In genomic region chr12:102640436-102641163, GRCm38 (mm10) we compare ENCODE assay signal across 8 mouse cellular contexts.
DNase-seq lines count a peak whose midpoint lies in the region; TF ChIP-seq lines count a peak whose summit lies in the region.
"Had no signal": no experiment of that assay in that cellular context is flagged by ENCODE, and none has a peak within 500 bp of the region (broad histone marks: within the 10 kb centered on the region; RNA-seq: fewer than 3 reads in every experiment).

No protein-coding gene starts in this region.

- H3K27ac ChIP-seq in forebrain, embryonic 10.5 days: peak overlapping the region; percentile 73
- peak overlapping the region; percentile 85 for H3K27ac ChIP-seq in olfactory bulb, adult 2 months (ENCODE audit: insufficient read depth, low read depth, low read length)
- H3K27ac ChIP-seq: embryonic facial prominence, embryonic 13.5 days had no signal

- 27% methylated on average over 9 of the region's 9 CpGs for WGBS in forebrain, embryonic 10.5 days
- WGBS in olfactory bulb, adult 2 months: 24% methylated on average over 9 of the region's 9 CpGs

- TF ChIP-seq POLR2A in olfactory bulb, adult 2 months (IDR thresholded peaks at IDR 0.05; ENCODE audit: insufficient read depth, low read depth, low read length): no peak

- H3K4me1 ChIP-seq in E14TG2a.4 (replicated peaks; ENCODE audit: low read depth, low read length): peaks cover 99% of the 10 kb centered on the region
- H3K4me1 ChIP-seq in forebrain, embryonic 10.5 days: peaks cover 44% of the 10 kb centered on the region
- peaks cover 58% of the 10 kb centered on the region for H3K4me1 ChIP-seq in olfactory bulb, adult 2 months (ENCODE audit: control insufficient read depth, insufficient read depth, low read length)

- H3K36me3 ChIP-seq in E14TG2a.4 (ENCODE audit: insufficient read depth, low read length): peaks cover 34% of the 10 kb centered on the region
- H3K36me3 ChIP-seq in forebrain, embryonic 10.5 days (replicated peaks): no peaks in the 10 kb centered on the region; the same call in 1 of the 2 replicates
- H3K36me3 ChIP-seq: embryonic facial prominence, embryonic 13.5 days had no signal

- peak overlapping the region; percentile 39 for H3K4me3 ChIP-seq in E14TG2a.4 (replicated peaks; ENCODE audit: low read length)
- H3K4me3 ChIP-seq in forebrain, embryonic 10.5 days: no peak overlapping the region
- no peak overlapping the region for H3K4me3 ChIP-seq in olfactory bulb, adult 2 months (ENCODE audit: insufficient read depth, low read depth, low read length)
- H3K4me3 ChIP-seq: embryonic facial prominence, embryonic 13.5 days had no signal

- no peaks in the 10 kb centered on the region for H3K27me3 ChIP-seq in E14TG2a.4 (ENCODE audit: insufficient read depth, low read length)
- H3K27me3 ChIP-seq in forebrain, embryonic 10.5 days (ENCODE audit: poor library complexity, severe bottlenecking): no peaks in the 10 kb centered on the region
- H3K27me3 ChIP-seq: embryonic facial prominence, embryonic 13.5 days had no signal

- DNase-seq in R1 (ENCODE audit: low read depth, low spot score): peak; percentile 85
- no peak for DNase-seq in forebrain, embryonic 10.5 days (ENCODE audit: extremely low spot score, low spot score)
- peak; percentile 90 for DNase-seq in layer of hippocampus, adult 9-11 months
- DNase-seq in natural killer cell, adult 2 months (ENCODE audit: low spot score in 2 of 2): no peak
- DNase-seq in kidney, postnatal 4 days: no peak

- TF ChIP-seq CTCF in E14TG2a.4 (conservative IDR thresholded peaks at IDR 0.05; ENCODE audit: low read length): no peak
- no peak for TF ChIP-seq CTCF in olfactory bulb, adult 2 months (IDR thresholded peaks at IDR 0.05; ENCODE audit: insufficient read depth, low read depth, low read length)

- no peaks in the 10 kb centered on the region for H3K9me3 ChIP-seq in E14TG2a.4 (ENCODE audit: low read length)
- no peaks in the 10 kb centered on the region for H3K9me3 ChIP-seq in forebrain, embryonic 10.5 days
- H3K9me3 ChIP-seq: embryonic facial prominence, embryonic 13.5 days had no signal

Comparison
In these comparisons a context has a peak if more than half of its experiments do, and no peak if none do; other contexts are left out.
1. DNase-seq: peak in R1 (single experiment) and layer of hippocampus, adult 9-11 months (single experiment); none in forebrain, embryonic 10.5 days (single experiment), natural killer cell, adult 2 months (0 of 2) and kidney, postnatal 4 days (0 of 2).